Mouse (Mus musculus): Measurements from ENCODE around the gene Fars2.

DNA sequence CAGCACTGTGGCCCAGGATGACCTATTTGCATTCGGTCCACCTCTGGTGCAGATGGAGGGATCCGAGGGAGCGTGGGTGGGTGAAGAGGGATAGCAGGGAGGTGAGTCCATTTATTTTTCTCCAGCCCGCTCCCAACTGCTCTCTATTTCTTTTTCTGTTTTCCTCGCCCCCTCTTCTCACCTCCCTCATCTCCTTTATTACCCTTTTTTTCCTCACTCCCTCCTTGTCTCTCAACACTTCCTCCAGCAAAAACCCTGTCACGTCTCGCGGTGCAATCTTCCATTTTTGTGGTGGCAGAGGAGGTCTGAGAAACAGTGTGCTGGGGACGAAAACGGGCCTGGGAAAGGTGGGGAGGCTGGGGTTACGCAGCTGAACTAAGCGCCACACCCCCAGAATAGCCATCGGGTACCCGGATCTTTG is 613.1 kb downstream of the Fars2 start:
- TF ChIP-seq POLR2A (IDR thresholded peaks at IDR 0.05; ENCODE audit: low read depth, low read length) (no peak), CTCF (IDR thresholded peaks at IDR 0.05; ENCODE audit: extremely low read depth, insufficient read length, insufficient replicate concordance, low read depth, low read length) (no peak)

Measured in small intestine, adult 2 months (tissue).